Mouse (Mus musculus): ENCODE data around the gene Cldn7. TPM values are rescaled to one million over a fixed set of nuclear protein-coding genes. Genes with fewer than 3 reads are reported as not detected.

The Cldn7 gene
- polyA plus RNA-seq, 1 experiment from 2014 or later = 17.1 TPM

GRCm38 (mm10) chr11:69945216-69945615 is 19.4 kb upstream of the Cldn7 start:
- Histone ChIP-seq H3K27me3 (ENCODE audit: control insufficient read depth, insufficient read depth, low read length) (no peaks in the 10 kb centered on the region), H3K4me3 (ENCODE audit: low read depth, low read length) (no peak overlapping the region), H3K9ac (replicated peaks; ENCODE audit: low read length) (no peak overlapping the region), H3K27ac (replicated peaks; ENCODE audit: low read depth, low read length) (no peak overlapping the region), H3K9me3 (replicated peaks; ENCODE audit: control insufficient read depth, low read length) (no peaks in the 10 kb centered on the region), H3K36me3 (replicated peaks; ENCODE audit: control insufficient read depth, insufficient read depth, low read depth, low read length) (peaks cover 4% of the 10 kb centered on the region), H3K4me2 (ENCODE audit: low read depth, low read length) (no peak overlapping the region), H3K4me1 (ENCODE audit: control insufficient read depth, insufficient read depth, low read length) (0 out of 2 replicates have a peak, but pooled peaks cover 3% of the 10 kb centered on the region)
- ATAC-seq (replicated peaks; ENCODE audit: insufficient number of reproducible peaks, low FRiP score, low TSS enrichment, low read depth) (no peak), DNase-seq (ENCODE audit: low spot score) (no peak)
- WGBS = 73% methylated on average over 13 of the region's 13 CpGs

- Histone ChIP-seq H3K9ac (replicated peaks; ENCODE audit: low read length) (no peak overlapping the region), H3K4me2 (ENCODE audit: low read depth, low read length) (peak overlapping the region; percentile 69), H3K4me1 (ENCODE audit: control insufficient read depth, insufficient read depth, low read length) (0 out of 2 replicates have a peak, but pooled peaks cover 3% of the 10 kb centered on the region), H3K27ac (replicated peaks; ENCODE audit: low read depth, low read length) (no peak overlapping the region), H3K9me3 (replicated peaks; ENCODE audit: control insufficient read depth, low read length) (no peaks in the 10 kb centered on the region), H3K36me3 (replicated peaks; ENCODE audit: control insufficient read depth, insufficient read depth, low read depth, low read length) (peaks cover 4% of the 10 kb centered on the region), H3K4me3 (ENCODE audit: low read depth, low read length) (no peak overlapping the region; the same call in 1 of the 2 replicates), H3K27me3 (ENCODE audit: control insufficient read depth, insufficient read depth, low read length) (no peaks in the 10 kb centered on the region)
- no peak for ATAC-seq (replicated peaks; ENCODE audit: insufficient number of reproducible peaks, low FRiP score, low TSS enrichment, low read depth)
- DNase-seq (ENCODE audit: low spot score) = no peak
- WGBS = 89% methylated on average over 18 of the region's 18 CpGs
These were observed 18.3 kb upstream of the Cldn7 start for GRCm38 (mm10) chr11:69945997-69946891.

GRCm38 (mm10) chr11:69947337-69948065 is 17.1 kb upstream of the Cldn7 start:
- Histone ChIP-seq H3K36me3 (replicated peaks; ENCODE audit: control insufficient read depth, insufficient read depth, low read depth, low read length) (peaks cover 4% of the 10 kb centered on the region), H3K4me2 (ENCODE audit: low read depth, low read length) (peak overlapping the region; percentile 69), H3K27ac (replicated peaks; ENCODE audit: low read depth, low read length) (peak overlapping the region; percentile 87), H3K9ac (replicated peaks; ENCODE audit: low read length) (peak overlapping the region; percentile 63), H3K9me3 (replicated peaks; ENCODE audit: control insufficient read depth, low read length) (no peaks in the 10 kb centered on the region), H3K4me1 (ENCODE audit: control insufficient read depth, insufficient read depth, low read length) (0 out of 2 replicates have a peak, but pooled peaks cover 3% of the 10 kb centered on the region), H3K4me3 (ENCODE audit: low read depth, low read length) (peak overlapping the region; percentile 58), H3K27me3 (ENCODE audit: control insufficient read depth, insufficient read depth, low read length) (no peaks in the 10 kb centered on the region)
- DNase-seq (ENCODE audit: low spot score) (peak; percentile 76), ATAC-seq (replicated peaks; ENCODE audit: insufficient number of reproducible peaks, low FRiP score, low TSS enrichment, low read depth) (peak; percentile 22)
- under 1% methylated on average over 29 of the region's 29 CpGs for WGBS

DNA sequence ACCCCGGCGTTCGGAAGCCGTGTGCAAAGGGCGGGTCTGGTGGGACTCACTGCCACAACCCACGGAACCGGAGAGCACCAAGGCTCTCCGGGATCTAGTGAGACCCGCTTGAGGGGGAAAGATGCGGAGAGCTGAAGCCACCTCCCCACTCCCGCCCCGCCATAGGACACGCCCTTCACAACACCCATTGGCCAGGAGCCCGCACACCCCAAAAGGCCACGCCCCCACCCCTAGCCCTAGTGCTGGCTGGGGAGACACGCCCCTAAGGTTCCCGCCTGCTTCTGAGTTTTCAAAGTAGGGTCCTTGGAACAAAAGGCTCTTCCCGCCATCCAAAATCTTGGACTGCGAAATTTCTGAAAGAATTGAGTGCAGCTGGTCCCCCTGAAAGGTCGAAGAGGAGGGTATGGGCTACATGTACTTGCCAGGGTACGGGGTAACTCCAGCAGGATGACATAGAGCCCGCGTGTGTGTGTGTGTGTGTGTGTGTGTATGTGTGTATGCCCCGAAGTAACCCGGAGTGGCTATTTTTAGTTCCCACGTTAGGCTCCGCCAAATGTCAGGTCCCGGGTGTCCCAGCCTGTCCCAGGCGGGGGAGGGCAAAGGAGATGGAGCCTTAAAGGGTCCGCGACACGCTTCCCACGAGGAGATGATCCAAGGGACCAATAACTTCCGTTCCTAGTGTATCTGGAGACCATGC is 16.4 kb upstream of the Cldn7 start, which contains the start of gene Slc2a4:
Gene Slc2a4, minus strand, starts transcription at position 123 of the 697 bp plus-strand sequence.
- peak; percentile 91 for ATAC-seq (replicated peaks; ENCODE audit: insufficient number of reproducible peaks, low FRiP score, low TSS enrichment, low read depth)
- under 1% methylated on average over 34 of the region's 34 CpGs for WGBS
- no peaks in the 10 kb centered on the region for H3K27me3 ChIP-seq (ENCODE audit: control insufficient read depth, insufficient read depth, low read length)
- no peaks in the 10 kb centered on the region for H3K9me3 ChIP-seq (replicated peaks; ENCODE audit: control insufficient read depth, low read length)
- H3K36me3 ChIP-seq (replicated peaks; ENCODE audit: control insufficient read depth, insufficient read depth, low read depth, low read length) = peaks cover 4% of the 10 kb centered on the region
- H3K9ac ChIP-seq (replicated peaks; ENCODE audit: low read length) = peak within 1 kb of the TSS; percentile 80
- peak within 1 kb of the TSS; percentile 58 for H3K4me3 ChIP-seq (ENCODE audit: low read depth, low read length)
- peak within 1 kb of the TSS; percentile 87 for H3K27ac ChIP-seq (replicated peaks; ENCODE audit: low read depth, low read length)
- DNase-seq (ENCODE audit: low spot score) = peak; percentile 99
- 0 out of 2 replicates have a peak, but pooled peaks cover 3% of the 10 kb centered on the region for H3K4me1 ChIP-seq (ENCODE audit: control insufficient read depth, insufficient read depth, low read length)
- peak within 1 kb of the TSS; percentile 69 for H3K4me2 ChIP-seq (ENCODE audit: low read depth, low read length)

DNA sequence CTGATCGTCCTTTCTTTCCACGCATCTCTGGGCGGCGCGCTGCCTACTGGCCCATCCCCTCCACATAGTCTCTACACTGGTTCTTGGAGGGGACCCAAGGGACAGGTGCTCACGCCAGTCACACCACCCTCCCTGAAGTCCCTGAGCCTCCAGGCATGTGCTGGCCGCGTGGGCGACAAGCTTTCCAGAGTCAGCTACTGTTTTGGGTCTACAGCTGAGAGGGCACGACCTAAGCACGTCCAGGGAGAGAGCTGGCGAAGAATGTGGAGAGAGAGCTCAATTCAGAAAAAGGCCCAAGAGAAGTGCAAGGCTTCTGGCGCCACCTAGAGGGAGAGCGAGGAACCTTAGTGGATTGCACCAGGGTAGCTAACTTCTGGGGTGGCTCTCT is 15.8 kb upstream of the Cldn7 start:
- Histone ChIP-seq H3K27ac (replicated peaks; ENCODE audit: low read depth, low read length) (peak overlapping the region; percentile 87), H3K9ac (replicated peaks; ENCODE audit: low read length) (peak overlapping the region; percentile 80), H3K4me1 (ENCODE audit: control insufficient read depth, insufficient read depth, low read length) (0 out of 2 replicates have a peak, but pooled peaks cover 3% of the 10 kb centered on the region), H3K36me3 (replicated peaks; ENCODE audit: control insufficient read depth, insufficient read depth, low read depth, low read length) (peaks cover 4% of the 10 kb centered on the region), H3K27me3 (ENCODE audit: control insufficient read depth, insufficient read depth, low read length) (no peaks in the 10 kb centered on the region), H3K4me3 (ENCODE audit: low read depth, low read length) (peak overlapping the region; percentile 58), H3K9me3 (replicated peaks; ENCODE audit: control insufficient read depth, low read length) (no peaks in the 10 kb centered on the region), H3K4me2 (ENCODE audit: low read depth, low read length) (peak overlapping the region; percentile 69)
- ATAC-seq (replicated peaks; ENCODE audit: insufficient number of reproducible peaks, low FRiP score, low TSS enrichment, low read depth) = peak; percentile 53
- WGBS = 0% methylated on average over 14 of the region's 14 CpGs
- DNase-seq (ENCODE audit: low spot score) = peak; percentile 96

DNA sequence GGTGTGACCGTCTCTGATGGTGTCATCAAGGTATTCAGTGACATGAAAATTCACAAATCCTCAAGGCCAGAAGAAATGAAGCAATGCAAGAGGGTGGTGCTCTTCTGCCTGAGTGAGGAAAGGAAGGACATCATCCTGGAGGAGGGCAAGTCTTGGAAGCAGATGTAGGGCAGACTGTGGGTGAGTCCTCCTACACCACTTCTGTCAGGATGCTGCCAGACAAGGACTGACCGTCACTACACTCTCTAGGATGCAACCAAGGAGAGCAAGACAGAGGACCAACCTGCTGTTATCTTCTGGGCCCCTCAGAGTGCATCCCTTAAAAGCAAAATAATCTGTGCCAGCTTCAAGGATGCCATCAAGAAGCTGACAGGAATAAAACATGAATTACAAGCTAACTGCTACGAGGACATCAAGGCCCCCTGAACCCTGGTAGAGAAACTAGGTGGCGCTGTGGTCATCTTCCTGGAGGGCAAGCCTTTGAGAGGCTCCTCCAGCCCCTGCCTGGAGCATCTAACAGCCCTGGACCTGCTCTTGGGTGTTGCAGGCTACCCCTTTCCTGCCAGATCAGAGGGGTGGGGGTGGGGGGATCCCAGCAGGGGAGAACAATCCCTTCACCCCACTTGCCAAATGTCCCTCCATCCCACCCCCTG is 13.6 kb upstream of the Cldn7 start:
- Histone ChIP-seq H3K27ac (replicated peaks; ENCODE audit: low read depth, low read length) (no peak overlapping the region), H3K27me3 (ENCODE audit: control insufficient read depth, insufficient read depth, low read length) (no peaks in the 10 kb centered on the region), H3K36me3 (replicated peaks; ENCODE audit: control insufficient read depth, insufficient read depth, low read depth, low read length) (no peaks in the 10 kb centered on the region), H3K4me2 (ENCODE audit: low read depth, low read length) (no peak overlapping the region), H3K4me3 (ENCODE audit: low read depth, low read length) (no peak overlapping the region), H3K9ac (replicated peaks; ENCODE audit: low read length) (no peak overlapping the region), H3K4me1 (ENCODE audit: control insufficient read depth, insufficient read depth, low read length) (0 out of 2 replicates have a peak, but pooled peaks cover 3% of the 10 kb centered on the region), H3K9me3 (replicated peaks; ENCODE audit: control insufficient read depth, low read length) (no peaks in the 10 kb centered on the region)
- 40% methylated on average over 4 of the region's 4 CpGs for WGBS
- ATAC-seq (replicated peaks; ENCODE audit: insufficient number of reproducible peaks, low FRiP score, low TSS enrichment, low read depth) (no peak), DNase-seq (ENCODE audit: low spot score) (no peak)

DNA sequence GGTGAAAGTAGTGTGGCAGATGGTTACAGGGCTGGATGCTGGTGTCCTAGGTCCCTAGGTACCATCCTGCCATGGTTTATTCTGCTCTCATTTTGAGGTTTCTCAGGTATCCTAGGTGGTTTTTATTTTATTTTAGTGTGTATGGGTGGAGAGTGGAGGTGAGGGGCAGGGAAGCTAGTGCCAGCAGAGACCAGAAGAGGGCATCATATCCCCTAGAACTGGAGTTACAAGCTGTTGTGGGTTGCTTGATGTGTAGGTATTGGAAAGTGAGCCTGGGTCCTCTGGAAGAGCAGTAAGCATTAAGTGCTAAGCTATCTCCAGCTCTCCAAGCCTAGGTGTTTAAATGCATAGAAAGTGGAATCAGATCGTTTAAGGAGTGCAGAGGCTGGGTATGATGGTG is 12.3 kb upstream of the Cldn7 start:
- Histone ChIP-seq H3K4me2 (ENCODE audit: low read depth, low read length) (no peak overlapping the region), H3K4me1 (ENCODE audit: control insufficient read depth, insufficient read depth, low read length) (0 out of 2 replicates have a peak, but pooled peaks cover under 1% of the 10 kb centered on the region), H3K27ac (replicated peaks; ENCODE audit: low read depth, low read length) (no peak overlapping the region), H3K4me3 (ENCODE audit: low read depth, low read length) (no peak overlapping the region), H3K36me3 (replicated peaks; ENCODE audit: control insufficient read depth, insufficient read depth, low read depth, low read length) (no peaks in the 10 kb centered on the region), H3K9me3 (replicated peaks; ENCODE audit: control insufficient read depth, low read length) (no peaks in the 10 kb centered on the region), H3K27me3 (ENCODE audit: control insufficient read depth, insufficient read depth, low read length) (no peaks in the 10 kb centered on the region), H3K9ac (replicated peaks; ENCODE audit: low read length) (no peak overlapping the region)
- WGBS = 29% methylated on average over 1 of the region's 1 CpGs
- DNase-seq (ENCODE audit: low spot score) = no peak
- no peak for ATAC-seq (replicated peaks; ENCODE audit: insufficient number of reproducible peaks, low FRiP score, low TSS enrichment, low read depth)
